ENCODE assay signal across 8 mouse cellular contexts in the genomic region with DNA sequence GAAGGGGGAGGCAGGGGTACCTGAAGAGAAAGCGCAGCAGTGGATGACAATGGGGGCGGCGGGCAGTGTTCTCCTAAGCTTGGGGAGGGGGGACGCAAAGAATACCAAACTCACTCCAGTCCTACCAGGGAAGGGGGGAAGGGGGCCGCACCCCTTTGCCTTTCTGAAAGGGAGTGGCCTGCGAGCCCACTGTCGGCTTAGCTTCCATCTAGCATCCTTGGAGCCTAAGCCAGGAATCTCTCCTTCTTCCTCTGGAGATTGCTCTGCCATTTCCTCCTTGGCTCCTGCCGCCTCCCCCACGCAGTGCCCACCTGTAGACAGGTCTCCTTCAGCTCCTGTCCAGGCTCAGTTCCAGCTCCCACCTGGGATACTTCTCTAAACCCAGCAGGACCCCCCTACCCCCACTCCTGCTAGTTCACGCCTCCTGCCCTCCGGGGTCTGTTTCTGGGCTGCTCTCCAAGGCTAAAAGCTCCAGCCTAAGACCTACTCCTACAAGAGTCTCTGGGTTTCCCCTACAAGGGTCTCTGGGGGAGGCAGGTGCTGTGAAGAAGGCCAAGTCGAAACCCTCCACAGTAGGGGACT. TPM values are rescaled to one million over a fixed set of nuclear protein-coding genes. Genes with fewer than 3 reads are reported as not detected.
A peak's percentile ranks its signal among the peaks of the same experiment; 100 is the strongest.
DNase-seq lines count a peak whose midpoint lies in the region; ATAC-seq lines count a peak whose summit lies in the region.

No protein-coding gene starts in this region.

- ATAC-seq in kidney, embryonic 16.5 days (ENCODE audit: low FRiP score, low TSS enrichment), result no peak
- ATAC-seq in hindbrain, embryonic 11.5 days (ENCODE audit: low FRiP score), result no peak
- no peak for ATAC-seq in midbrain, embryonic 13.5 days

- H3K9me3 ChIP-seq in kidney, embryonic 16.5 days (ENCODE audit: low read length), result no peaks in the 10 kb centered on the region
- H3K9me3 ChIP-seq in hindbrain, embryonic 11.5 days (ENCODE audit: control insufficient read depth, low read length), result no peaks in the 10 kb centered on the region
- H3K9me3 ChIP-seq in midbrain, embryonic 13.5 days, result no peaks in the 10 kb centered on the region

- no peak overlapping the region for H3K27ac ChIP-seq in kidney, embryonic 16.5 days (ENCODE audit: low read length)
- no peak overlapping the region for H3K27ac ChIP-seq in hindbrain, embryonic 11.5 days (ENCODE audit: low read depth, low read length)
- no peak overlapping the region for H3K27ac ChIP-seq in midbrain, embryonic 13.5 days

- H3K36me3 ChIP-seq in kidney, embryonic 16.5 days (ENCODE audit: insufficient read depth, low read length), result no peaks in the 10 kb centered on the region
- H3K36me3 ChIP-seq in hindbrain, embryonic 11.5 days (ENCODE audit: control insufficient read depth, insufficient read depth, low read length), result no peaks in the 10 kb centered on the region
- no peaks in the 10 kb centered on the region for H3K36me3 ChIP-seq in midbrain, embryonic 13.5 days

- no peak overlapping the region for H3K9ac ChIP-seq in kidney, embryonic 16.5 days (replicated peaks; ENCODE audit: low read length)
- H3K9ac ChIP-seq in hindbrain, embryonic 11.5 days (ENCODE audit: low read depth, low read length), result peak overlapping the region; percentile 62; the same call in 1 of the 2 replicates
- H3K9ac ChIP-seq in midbrain, embryonic 13.5 days (replicated peaks), result peak overlapping the region; percentile 86

- H3K27me3 ChIP-seq in kidney, embryonic 16.5 days (ENCODE audit: insufficient read depth, low read length), result peaks cover 17% of the 10 kb centered on the region
- H3K27me3 ChIP-seq in hindbrain, embryonic 11.5 days (ENCODE audit: control insufficient read depth, insufficient read depth, low read length), result peaks cover 12% of the 10 kb centered on the region
- H3K27me3 ChIP-seq in midbrain, embryonic 13.5 days, result peaks cover 23% of the 10 kb centered on the region; the same call in 1 of the 2 replicates

- peaks cover 8% of the 10 kb centered on the region for H3K4me1 ChIP-seq in kidney, embryonic 16.5 days (ENCODE audit: insufficient read depth, low read length)
- peaks cover 6% of the 10 kb centered on the region; the same call in 1 of the 2 replicates for H3K4me1 ChIP-seq in hindbrain, embryonic 11.5 days (replicated peaks; ENCODE audit: control insufficient read depth, insufficient read depth, low read length)
- H3K4me1 ChIP-seq in midbrain, embryonic 13.5 days (replicated peaks), result peaks cover 62% of the 10 kb centered on the region

- H3K4me3 ChIP-seq in kidney, embryonic 16.5 days (ENCODE audit: low read length), result peak overlapping the region; percentile 58
- H3K4me3 ChIP-seq in hindbrain, embryonic 11.5 days (ENCODE audit: low read depth, low read length), result peak overlapping the region; percentile 68
- peak overlapping the region; percentile 72 for H3K4me3 ChIP-seq in midbrain, embryonic 13.5 days (replicated peaks)

- no peak for DNase-seq in kidney, adult 9 months
- DNase-seq in cerebellum, postnatal 10 days, result peak; percentile 62 to 69
- DNase-seq in hindbrain, embryonic 11.5 days (ENCODE audit: low spot score), result no peak
- DNase-seq in frontal cortex, postnatal 14 days (ENCODE audit: low spot score in 2 of 2), result no peak
- no peak for DNase-seq in layer of hippocampus, postnatal 25 days (ENCODE audit: extremely low spot score in 1 of 2, low spot score in 1 of 2)
- DNase-seq in layer of hippocampus, adult 9-11 months, result no peak

- 15% methylated on average over 12 of the region's 12 CpGs for WGBS in kidney, embryonic 16.5 days
- WGBS in hindbrain, embryonic 11.5 days, result 18% methylated on average over 12 of the region's 12 CpGs
- WGBS in midbrain, embryonic 13.5 days, result 14% methylated on average over 12 of the region's 12 CpGs

- H3K4me2 ChIP-seq in kidney, embryonic 16.5 days (replicated peaks; ENCODE audit: low read depth, low read length), result peak overlapping the region; percentile 91
- H3K4me2 ChIP-seq in hindbrain, embryonic 11.5 days (replicated peaks; ENCODE audit: low read depth, low read length), result peak overlapping the region; percentile 81
- peak overlapping the region; percentile 79 for H3K4me2 ChIP-seq in midbrain, embryonic 13.5 days (replicated peaks)

RNA-seq across cellular contexts. Expression of a gene that starts 1.3 kb away (rescaled TPM):
- 0.96 and 1.6 TPM in 2 replicates for polyA plus RNA-seq in kidney, embryonic 16.5 days (2015; fragmentation: Nextera tagmentation; extraction: Ambion mirVana)
- polyA plus RNA-seq in hindbrain, embryonic 11.5 days (2014; fragmentation: Nextera tagmentation; extraction: Ambion mirVana), result 2.1 and 2.4 TPM in 2 replicates
- 8.2 and 8.8 TPM in 2 replicates for polyA plus RNA-seq in midbrain, embryonic 13.5 days (2015; fragmentation: Nextera tagmentation; extraction: Ambion mirVana)
- total RNA-seq in layer of hippocampus, postnatal 25 days (2021), result 100 to 1,000 TPM; 258 to 328 TPM

Comparison
In these comparisons a context has a peak if more than half of its experiments do, and no peak if none do; other contexts are left out.
1. DNase-seq: peak in cerebellum, postnatal 10 days (2 of 2); none in kidney, adult 9 months (single experiment), hindbrain, embryonic 11.5 days (single experiment), frontal cortex, postnatal 14 days (0 of 2), layer of hippocampus, postnatal 25 days (0 of 2) and layer of hippocampus, adult 9-11 months (single experiment).
2. Peak in every context shown above with its lines, with median percentiles within 50 percentile points of each other: H3K4me2 ChIP-seq and H3K4me3 ChIP-seq.